Mouse (Mus musculus): ENCODE results near the gene Zdhhc11. TPM values are rescaled to one million over a fixed set of nuclear protein-coding genes. Genes with fewer than 3 reads are reported as not detected.
"Not testable (repeated sequence)": the region's sequence is repeated elsewhere in the genome, so short reads cannot be mapped to it uniquely, and the experiment has no call there.

Gene Zdhhc11
- total and polyA plus RNA-seq, 2 experiments: not detected

DNA sequence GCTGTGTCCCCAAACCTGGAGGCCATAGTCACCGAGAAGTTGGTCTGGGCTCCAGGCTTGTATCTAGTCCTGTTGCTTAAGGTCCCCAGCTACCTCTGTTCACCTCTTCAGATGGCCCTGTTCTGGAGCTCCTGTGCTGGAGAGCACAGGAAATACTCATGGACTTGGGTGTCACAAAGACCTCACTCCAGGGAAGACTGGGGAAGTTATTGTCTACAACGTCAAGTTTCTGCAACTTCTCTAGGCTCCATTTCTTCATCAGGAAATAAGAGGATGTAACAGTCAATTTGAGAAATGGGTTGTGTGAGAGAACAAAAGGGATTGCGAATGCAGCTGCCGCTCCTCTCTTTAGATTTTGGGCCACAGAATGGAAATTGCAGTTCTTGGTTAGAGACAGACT, 32.8 kb downstream of the Zdhhc11 start:
- Histone ChIP-seq H3K36me3 (ENCODE audit: control insufficient read depth, insufficient read depth, low read length) (no peaks in the 10 kb centered on the region), H3K27me3 (ENCODE audit: control insufficient read depth, insufficient read depth, low read length) (0 out of 2 replicates have a peak, but pooled peaks cover 2% of the 10 kb centered on the region), H3K9ac (ENCODE audit: low read depth, low read length) (no peak overlapping the region), H3K4me3 (ENCODE audit: insufficient read depth, low read depth, low read length) (no peak overlapping the region), H3K27ac (replicated peaks; ENCODE audit: insufficient read depth, low read depth, low read length) (no peak overlapping the region), H3K79me2 (ENCODE audit: control insufficient read depth, insufficient read depth, low read length) (no peaks in the 10 kb centered on the region), H3K4me1 (ENCODE audit: control insufficient read depth, insufficient read depth, low read length) (no peaks in the 10 kb centered on the region)
- DNase-seq (ENCODE audit: extremely low read depth, low read depth, low spot score): no peak
- TF ChIP-seq CTCF (IDR thresholded peaks at IDR 0.05; ENCODE audit: low read depth, low read length): no peak
- no peak for TF ChIP-seq POLR2A (IDR thresholded peaks at IDR 0.05; ENCODE audit: extremely low read depth, insufficient read depth, low read length)
- 85% methylated on average over 4 of the region's 4 CpGs for WGBS

GRCm38 (mm10) chr13:74000519-74000918, 36.9 kb downstream of the Zdhhc11 start:
- no peak overlapping the region for H3K9ac ChIP-seq (ENCODE audit: low read depth, low read length)
- no peak overlapping the region for H3K4me3 ChIP-seq (ENCODE audit: insufficient read depth, low read depth, low read length)
- TF ChIP-seq CTCF (IDR thresholded peaks at IDR 0.05; ENCODE audit: low read depth, low read length) (no peak), POLR2A (IDR thresholded peaks at IDR 0.05; ENCODE audit: extremely low read depth, insufficient read depth, low read length) (no peak)
- no peaks in the 10 kb centered on the region for H3K27me3 ChIP-seq (ENCODE audit: control insufficient read depth, insufficient read depth, low read length)
- DNase-seq (ENCODE audit: extremely low read depth, low read depth, low spot score): no peak
- H3K79me2 ChIP-seq (ENCODE audit: control insufficient read depth, insufficient read depth, low read length): no peaks in the 10 kb centered on the region
- no peak overlapping the region for H3K27ac ChIP-seq (replicated peaks; ENCODE audit: insufficient read depth, low read depth, low read length)
- H3K36me3 ChIP-seq (ENCODE audit: control insufficient read depth, insufficient read depth, low read length): no peaks in the 10 kb centered on the region
- H3K4me1 ChIP-seq (ENCODE audit: control insufficient read depth, insufficient read depth, low read length): no peaks in the 10 kb centered on the region

GRCm38 (mm10) chr13:74000961-74001360, 37.3 kb downstream of the Zdhhc11 start:
- no peak for DNase-seq (ENCODE audit: extremely low read depth, low read depth, low spot score)
- Histone ChIP-seq H3K4me1 (ENCODE audit: control insufficient read depth, insufficient read depth, low read length) (no peaks in the 10 kb centered on the region), H3K79me2 (ENCODE audit: control insufficient read depth, insufficient read depth, low read length) (no peaks in the 10 kb centered on the region), H3K27me3 (ENCODE audit: control insufficient read depth, insufficient read depth, low read length) (no peaks in the 10 kb centered on the region), H3K36me3 (ENCODE audit: control insufficient read depth, insufficient read depth, low read length) (no peaks in the 10 kb centered on the region), H3K27ac (replicated peaks; ENCODE audit: insufficient read depth, low read depth, low read length) (no peak overlapping the region), H3K4me3 (ENCODE audit: insufficient read depth, low read depth, low read length) (no peak overlapping the region), H3K9ac (ENCODE audit: low read depth, low read length) (no peak overlapping the region)
- WGBS: 79% methylated on average over 6 of the region's 6 CpGs
- TF ChIP-seq POLR2A (IDR thresholded peaks at IDR 0.05; ENCODE audit: extremely low read depth, insufficient read depth, low read length) (no peak), CTCF (IDR thresholded peaks at IDR 0.05; ENCODE audit: low read depth, low read length) (no peak)

DNA sequence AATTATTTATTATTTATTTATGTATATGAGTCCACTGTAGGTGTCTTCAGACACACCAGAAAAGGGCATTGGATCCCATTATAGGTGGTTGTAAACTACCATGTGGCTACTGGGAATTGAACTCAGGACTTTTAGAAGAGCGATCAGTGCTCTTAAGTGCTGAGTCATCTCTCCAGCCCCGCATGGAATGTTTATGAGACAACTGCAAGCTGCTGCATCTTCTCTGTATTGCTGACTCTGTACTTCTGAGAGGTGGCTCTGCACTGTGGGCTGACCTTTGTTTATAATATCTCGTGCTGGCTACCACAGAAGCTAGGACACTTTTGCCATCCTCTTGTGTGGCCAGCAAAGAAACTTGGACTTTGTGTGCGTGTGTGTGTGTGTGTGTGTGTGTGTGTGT, 37.8 kb downstream of the Zdhhc11 start:
- Histone ChIP-seq H3K27ac (replicated peaks; ENCODE audit: insufficient read depth, low read depth, low read length) (no peak overlapping the region), H3K27me3 (ENCODE audit: control insufficient read depth, insufficient read depth, low read length) (no peaks in the 10 kb centered on the region), H3K36me3 (ENCODE audit: control insufficient read depth, insufficient read depth, low read length) (no peaks in the 10 kb centered on the region), H3K4me1 (ENCODE audit: control insufficient read depth, insufficient read depth, low read length) (no peaks in the 10 kb centered on the region), H3K4me3 (ENCODE audit: insufficient read depth, low read depth, low read length) (no peak overlapping the region), H3K9ac (ENCODE audit: low read depth, low read length) (no peak overlapping the region), H3K79me2 (ENCODE audit: control insufficient read depth, insufficient read depth, low read length) (no peaks in the 10 kb centered on the region)
- no peak for DNase-seq (ENCODE audit: extremely low read depth, low read depth, low spot score)
- 65% methylated on average over 4 of the region's 4 CpGs for WGBS
- no peak for TF ChIP-seq POLR2A (IDR thresholded peaks at IDR 0.05; ENCODE audit: extremely low read depth, insufficient read depth, low read length)
- no peak for TF ChIP-seq CTCF (IDR thresholded peaks at IDR 0.05; ENCODE audit: low read depth, low read length)

GRCm38 (mm10) chr13:74006881-74007280, 43.2 kb downstream of the Zdhhc11 start:
- H3K36me3 ChIP-seq (ENCODE audit: control insufficient read depth, insufficient read depth, low read length); H3K27ac ChIP-seq (replicated peaks; ENCODE audit: insufficient read depth, low read depth, low read length); H3K27me3 ChIP-seq (ENCODE audit: control insufficient read depth, insufficient read depth, low read length); H3K4me3 ChIP-seq (ENCODE audit: insufficient read depth, low read depth, low read length); H3K4me1 ChIP-seq (ENCODE audit: control insufficient read depth, insufficient read depth, low read length); DNase-seq (ENCODE audit: extremely low read depth, low read depth, low spot score); H3K9ac ChIP-seq (ENCODE audit: low read depth, low read length): not testable (repeated sequence)
- H3K79me2 ChIP-seq (ENCODE audit: control insufficient read depth, insufficient read depth, low read length): peaks cover 14% of the 10 kb centered on the region
- 94% methylated on average over 4 of the region's 4 CpGs for WGBS

DNA sequence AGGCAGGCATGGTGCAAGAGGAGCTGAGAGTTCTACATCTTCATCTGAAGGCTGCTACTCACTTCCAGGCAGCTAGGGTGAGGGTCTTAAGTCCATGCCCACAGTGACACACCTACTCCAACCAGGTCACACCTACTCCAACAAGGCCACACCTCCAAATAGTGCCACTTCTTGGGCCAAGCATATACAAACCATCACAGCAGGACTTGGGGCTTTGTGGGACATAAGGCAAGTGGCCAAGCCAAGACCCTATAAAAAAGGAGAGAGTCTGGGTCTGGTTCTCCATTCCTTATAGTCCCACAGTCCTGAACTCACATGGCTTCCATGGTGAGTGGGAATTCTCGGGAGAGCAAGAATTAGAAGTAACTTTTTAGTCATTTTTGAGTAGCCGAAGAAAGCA, 44.6 kb downstream of the Zdhhc11 start:
- not testable (repeated sequence) for H3K27me3 ChIP-seq (ENCODE audit: control insufficient read depth, insufficient read depth, low read length); DNase-seq (ENCODE audit: extremely low read depth, low read depth, low spot score); H3K27ac ChIP-seq (replicated peaks; ENCODE audit: insufficient read depth, low read depth, low read length); H3K9ac ChIP-seq (ENCODE audit: low read depth, low read length); H3K4me1 ChIP-seq (ENCODE audit: control insufficient read depth, insufficient read depth, low read length); H3K4me3 ChIP-seq (ENCODE audit: insufficient read depth, low read depth, low read length); H3K36me3 ChIP-seq (ENCODE audit: control insufficient read depth, insufficient read depth, low read length)
- 84% methylated on average over 2 of the region's 2 CpGs for WGBS
- peaks cover 16% of the 10 kb centered on the region for H3K79me2 ChIP-seq (ENCODE audit: control insufficient read depth, insufficient read depth, low read length)

All from liver, adult 2 months (tissue).